Mouse (Mus musculus): ENCODE data around the gene Pcsk1n. TPM values are rescaled to one million over a fixed set of nuclear protein-coding genes. Genes with fewer than 3 reads are reported as not detected.
"Not testable (repeated sequence)": the region's sequence is repeated elsewhere in the genome, so short reads cannot be mapped to it uniquely, and the experiment has no call there.

The Pcsk1n gene
- polyA plus RNA-seq, 1 experiment from 2014 or later, result 284 TPM

DNA sequence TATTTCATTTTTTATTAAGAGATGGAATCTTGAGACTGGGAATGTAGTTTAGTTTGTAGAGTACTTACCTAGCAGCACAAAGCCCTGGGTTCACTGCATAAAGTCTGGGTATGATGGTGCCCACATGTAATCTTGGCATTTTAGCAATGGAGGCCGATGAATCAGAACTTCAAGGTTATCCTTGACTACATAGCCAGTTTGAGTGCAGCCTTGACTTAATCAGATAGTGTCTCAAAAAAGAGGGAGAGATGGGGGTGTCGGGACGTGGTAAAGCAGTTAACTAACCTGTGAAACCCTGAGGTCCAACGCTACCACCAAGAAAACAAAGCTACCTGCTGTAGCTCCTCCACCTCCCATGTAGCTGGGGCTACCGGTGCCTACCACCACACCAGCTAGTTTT lies 15.2 kb upstream of the Pcsk1n start:
- Histone ChIP-seq H3K9me3 (ENCODE audit: control insufficient read depth, low read length) (no peaks in the 10 kb centered on the region), H3K4me2 (replicated peaks) (no peak overlapping the region), H3K9ac (no peak overlapping the region), H3K4me3 (replicated peaks; ENCODE audit: low read length) (no peak overlapping the region), H3K27me3 (ENCODE audit: control insufficient read depth, insufficient read depth, low read length) (no peaks in the 10 kb centered on the region), H3K4me1 (replicated peaks; ENCODE audit: control insufficient read depth, insufficient read depth, low read length) (no peaks in the 10 kb centered on the region), H3K36me3 (replicated peaks; ENCODE audit: control insufficient read depth, insufficient read depth) (peaks cover 4% of the 10 kb centered on the region), H3K27ac (no peak overlapping the region)
- WGBS, result 86% methylated on average over 5 of the region's 5 CpGs
- DNase-seq (ENCODE audit: low spot score) (no peak), ATAC-seq (ENCODE audit: low FRiP score) (no peak)

DNA sequence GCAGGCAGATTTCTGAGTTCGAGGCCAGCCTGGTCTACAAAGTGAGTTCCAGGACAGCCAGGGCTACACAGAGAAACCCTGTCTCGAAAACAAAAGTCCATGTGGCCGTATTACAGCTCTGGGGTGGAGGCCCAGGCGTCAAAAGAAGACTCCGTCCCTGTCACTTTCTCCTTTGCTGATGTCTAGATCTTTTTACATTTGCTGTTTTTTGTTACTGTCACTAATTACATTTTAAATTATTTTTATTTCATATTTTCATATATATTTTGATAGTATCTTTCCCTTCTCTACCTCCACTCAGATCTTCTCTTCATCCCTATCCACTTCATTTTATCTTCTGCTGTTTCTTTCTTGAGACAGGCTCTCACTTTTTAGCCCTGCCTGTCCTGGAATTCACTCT lies 11.9 kb upstream of the Pcsk1n start, which contains the start of gene Gm10491:
Gene Gm10491, minus strand, starts transcription at position 101 of the 400 bp plus-strand sequence.
- 85% methylated on average over 5 of the region's 5 CpGs for WGBS
- H3K36me3 ChIP-seq (replicated peaks; ENCODE audit: control insufficient read depth, insufficient read depth), result peaks cover 4% of the 10 kb centered on the region
- H3K9me3 ChIP-seq (ENCODE audit: control insufficient read depth, low read length), result no peaks in the 10 kb centered on the region; the same call in 1 of the 2 replicates
- ATAC-seq (ENCODE audit: low FRiP score) (no peak), DNase-seq (ENCODE audit: low spot score) (no peak)
- H3K9ac ChIP-seq, result no peak within 1 kb of the TSS
- H3K27me3 ChIP-seq (ENCODE audit: control insufficient read depth, insufficient read depth, low read length), result no peaks in the 10 kb centered on the region
- no peak within 1 kb of the TSS for H3K27ac ChIP-seq
- H3K4me2 ChIP-seq (replicated peaks), result no peak within 1 kb of the TSS
- H3K4me3 ChIP-seq (replicated peaks; ENCODE audit: low read length), result no peak within 1 kb of the TSS
- H3K4me1 ChIP-seq (replicated peaks; ENCODE audit: control insufficient read depth, insufficient read depth, low read length), result no peaks in the 10 kb centered on the region

DNA sequence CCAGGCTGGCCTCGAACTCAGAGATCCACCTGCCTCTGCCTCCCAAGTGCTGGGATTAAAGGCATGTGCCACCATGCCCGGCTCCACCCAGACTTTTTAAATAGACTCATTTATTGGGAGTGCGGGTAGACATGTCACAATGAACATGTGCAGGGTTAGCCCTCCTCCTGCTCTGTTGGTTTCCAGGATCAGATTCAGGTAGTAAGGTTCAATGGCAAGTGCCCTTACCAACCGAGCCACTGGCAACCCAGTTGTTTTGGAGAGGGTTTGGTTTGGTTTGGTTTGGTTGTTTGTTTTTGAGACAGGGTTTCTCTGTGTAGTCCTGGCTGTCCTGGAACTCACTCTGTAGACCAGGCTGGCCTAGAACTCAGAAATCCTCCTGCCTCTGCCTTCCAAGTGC lies 10.4 kb upstream of the Pcsk1n start, which contains the start of gene Gm10490:
Gene Gm10490, plus strand, starts transcription at position 301 of the 400 bp plus-strand sequence.
- not testable (repeated sequence) for H3K9ac ChIP-seq; H3K9me3 ChIP-seq (ENCODE audit: control insufficient read depth, low read length); H3K4me3 ChIP-seq (replicated peaks; ENCODE audit: low read length); ATAC-seq (ENCODE audit: low FRiP score); H3K27ac ChIP-seq; H3K4me1 ChIP-seq (replicated peaks; ENCODE audit: control insufficient read depth, insufficient read depth, low read length); H3K4me2 ChIP-seq (replicated peaks); H3K36me3 ChIP-seq (replicated peaks; ENCODE audit: control insufficient read depth, insufficient read depth); DNase-seq (ENCODE audit: low spot score); H3K27me3 ChIP-seq (ENCODE audit: control insufficient read depth, insufficient read depth, low read length)
- 93% methylated on average over 4 of the region's 4 CpGs for WGBS

DNA sequence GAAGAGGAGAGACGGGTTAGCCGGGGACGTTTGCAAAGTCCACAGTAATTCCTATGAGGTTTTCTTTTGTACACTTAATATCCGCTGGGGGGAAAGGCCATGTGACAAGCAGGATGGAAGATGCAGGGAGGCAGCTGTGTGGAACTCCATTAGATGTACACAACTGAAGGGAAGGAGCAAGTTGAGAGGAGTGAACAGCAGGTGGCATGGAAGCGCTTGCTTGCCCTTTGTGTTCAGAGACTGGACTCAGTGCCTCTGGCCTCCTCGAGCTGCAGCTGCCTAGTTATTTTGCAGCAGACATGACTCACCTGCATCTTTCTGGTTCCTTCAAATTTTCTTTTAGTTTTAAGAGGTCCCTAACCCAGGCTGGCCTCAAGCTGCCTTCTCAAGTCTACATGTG lies 9.1 kb upstream of the Pcsk1n start:
- Histone ChIP-seq H3K4me3 (replicated peaks; ENCODE audit: low read length) (no peak overlapping the region), H3K36me3 (replicated peaks; ENCODE audit: control insufficient read depth, insufficient read depth) (peaks cover 4% of the 10 kb centered on the region), H3K27ac (no peak overlapping the region), H3K4me2 (replicated peaks) (no peak overlapping the region), H3K9ac (no peak overlapping the region), H3K4me1 (replicated peaks; ENCODE audit: control insufficient read depth, insufficient read depth, low read length) (no peaks in the 10 kb centered on the region), H3K9me3 (ENCODE audit: control insufficient read depth, low read length) (no peaks in the 10 kb centered on the region; the same call in 1 of the 2 replicates), H3K27me3 (ENCODE audit: control insufficient read depth, insufficient read depth, low read length) (no peaks in the 10 kb centered on the region)
- WGBS, result 50% methylated on average over 6 of the region's 6 CpGs
- ATAC-seq (ENCODE audit: low FRiP score) (no peak), DNase-seq (ENCODE audit: low spot score) (no peak)

DNA sequence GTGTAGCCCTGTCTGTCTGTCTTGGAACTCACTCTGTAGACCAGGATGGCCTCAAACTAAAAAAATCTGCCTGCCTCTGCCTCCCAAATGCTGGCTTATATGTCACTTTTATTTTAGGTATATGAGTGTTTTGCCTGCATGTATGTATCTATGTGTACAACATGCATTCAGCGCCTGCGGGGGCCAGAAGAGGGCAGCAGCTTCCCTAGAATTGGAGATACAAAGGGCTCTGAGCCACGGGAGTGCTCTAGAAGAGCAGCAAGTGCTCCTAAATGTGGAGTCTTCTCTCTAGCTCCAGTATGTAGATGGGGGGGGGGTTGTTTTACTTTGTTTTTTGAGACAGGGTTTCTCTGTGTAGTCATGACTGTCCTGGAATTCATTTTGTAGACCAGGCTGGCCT lies 4.0 kb upstream of the Pcsk1n start:
- H3K27ac ChIP-seq; H3K4me2 ChIP-seq (replicated peaks); H3K36me3 ChIP-seq (replicated peaks; ENCODE audit: control insufficient read depth, insufficient read depth); H3K9me3 ChIP-seq (ENCODE audit: control insufficient read depth, low read length); H3K4me1 ChIP-seq (replicated peaks; ENCODE audit: control insufficient read depth, insufficient read depth, low read length); H3K4me3 ChIP-seq (replicated peaks; ENCODE audit: low read length); H3K9ac ChIP-seq; ATAC-seq (ENCODE audit: low FRiP score); DNase-seq (ENCODE audit: low spot score); H3K27me3 ChIP-seq (ENCODE audit: control insufficient read depth, insufficient read depth, low read length): not testable (repeated sequence)
- 19% methylated on average over 3 of the region's 3 CpGs for WGBS

DNA sequence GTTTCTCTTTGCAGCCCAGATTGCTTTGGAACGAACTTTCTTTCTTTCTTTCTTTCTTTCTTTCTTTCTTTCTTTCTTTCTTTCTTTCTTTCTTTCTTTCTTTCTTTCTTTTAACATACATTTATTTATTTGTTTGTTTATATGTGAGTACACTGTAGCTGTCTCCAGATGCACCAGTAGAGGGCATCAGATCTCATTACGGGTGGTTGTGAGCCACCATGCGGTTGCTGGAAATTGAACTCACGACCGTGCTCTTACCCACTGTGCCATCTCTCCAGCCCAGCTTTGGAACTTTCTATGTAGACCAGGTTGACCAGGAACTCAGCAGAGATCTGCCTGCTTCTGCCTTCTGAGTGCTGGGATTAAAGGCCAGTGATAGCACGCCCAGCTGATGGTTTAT lies 1.7 kb upstream of the Pcsk1n start:
- H3K4me3 ChIP-seq (replicated peaks; ENCODE audit: low read length); H3K36me3 ChIP-seq (replicated peaks; ENCODE audit: control insufficient read depth, insufficient read depth); H3K9me3 ChIP-seq (ENCODE audit: control insufficient read depth, low read length); H3K27ac ChIP-seq; H3K4me2 ChIP-seq (replicated peaks); DNase-seq (ENCODE audit: low spot score); ATAC-seq (ENCODE audit: low FRiP score); H3K27me3 ChIP-seq (ENCODE audit: control insufficient read depth, insufficient read depth, low read length); H3K9ac ChIP-seq: not testable (repeated sequence)
- 77% methylated on average over 6 of the region's 6 CpGs for WGBS
- 0 out of 2 replicates have a peak, but pooled peaks cover 12% of the 10 kb centered on the region for H3K4me1 ChIP-seq (replicated peaks; ENCODE audit: control insufficient read depth, insufficient read depth, low read length)

DNA sequence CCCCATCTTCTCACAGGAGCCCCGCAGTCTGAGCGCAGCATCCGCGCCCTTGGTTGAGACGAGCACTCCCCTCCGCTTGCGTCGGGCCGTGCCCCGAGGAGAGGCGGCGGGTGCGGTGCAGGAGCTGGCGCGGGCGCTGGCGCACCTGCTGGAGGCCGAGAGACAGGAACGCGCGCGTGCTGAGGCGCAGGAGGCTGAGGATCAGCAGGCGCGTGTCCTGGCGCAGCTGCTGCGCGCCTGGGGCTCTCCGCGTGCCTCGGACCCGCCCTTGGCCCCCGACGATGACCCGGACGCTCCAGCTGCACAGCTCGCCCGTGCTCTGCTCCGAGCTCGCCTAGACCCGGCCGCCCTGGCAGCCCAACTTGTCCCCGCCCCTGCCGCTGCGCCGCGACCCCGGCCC lies 2.4 kb downstream of the Pcsk1n start:
- Histone ChIP-seq H3K36me3 (replicated peaks; ENCODE audit: control insufficient read depth, insufficient read depth) (peaks cover 19% of the 10 kb centered on the region), H3K4me1 (replicated peaks; ENCODE audit: control insufficient read depth, insufficient read depth, low read length) (0 out of 2 replicates have a peak, but pooled peaks cover 18% of the 10 kb centered on the region), H3K27me3 (ENCODE audit: control insufficient read depth, insufficient read depth, low read length) (0 out of 2 replicates have a peak, but pooled peaks cover 11% of the 10 kb centered on the region), H3K4me2 (replicated peaks) (peak overlapping the region; percentile 68), H3K9me3 (ENCODE audit: control insufficient read depth, low read length) (no peaks in the 10 kb centered on the region), H3K9ac (peak overlapping the region; percentile 76), H3K4me3 (replicated peaks; ENCODE audit: low read length) (peak overlapping the region; percentile 51), H3K27ac (peak overlapping the region; percentile 43; the same call in 1 of the 2 replicates)
- DNase-seq (ENCODE audit: low spot score), result no peak
- WGBS, result 16% methylated on average over 35 of the region's 48 CpGs
- no peak for ATAC-seq (ENCODE audit: low FRiP score)

DNA sequence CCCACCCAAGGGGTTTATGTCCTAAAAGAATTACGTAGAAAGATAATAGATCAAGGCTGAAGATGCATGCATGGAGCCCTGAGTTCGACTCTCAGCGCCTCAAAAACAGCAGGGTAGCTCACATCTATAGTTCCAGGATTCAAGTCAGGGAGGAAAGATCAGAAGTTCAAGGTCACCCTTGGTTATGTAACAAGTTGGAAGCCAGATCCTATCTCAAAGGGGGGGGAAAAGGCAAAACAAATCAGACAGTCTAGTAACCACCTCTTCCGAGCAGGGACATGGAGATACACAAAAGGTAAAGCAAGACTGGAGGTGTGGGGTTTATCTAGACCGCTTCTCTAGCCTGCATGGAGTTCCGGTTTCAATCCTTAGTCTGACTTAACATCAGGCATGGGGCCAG lies 6.6 kb downstream of the Pcsk1n start:
- H3K9ac ChIP-seq, result no peak overlapping the region
- H3K4me3 ChIP-seq (replicated peaks; ENCODE audit: low read length), result no peak overlapping the region
- 83% methylated on average over 6 of the region's 6 CpGs for WGBS
- no peak overlapping the region for H3K4me2 ChIP-seq (replicated peaks)
- 0 out of 2 replicates have a peak, but pooled peaks cover 13% of the 10 kb centered on the region for H3K27me3 ChIP-seq (ENCODE audit: control insufficient read depth, insufficient read depth, low read length)
- no peak for DNase-seq (ENCODE audit: low spot score)
- ATAC-seq (ENCODE audit: low FRiP score), result no peak
- H3K9me3 ChIP-seq (ENCODE audit: control insufficient read depth, low read length), result no peaks in the 10 kb centered on the region
- H3K27ac ChIP-seq, result no peak overlapping the region
- peaks cover 20% of the 10 kb centered on the region for H3K36me3 ChIP-seq (replicated peaks; ENCODE audit: control insufficient read depth, insufficient read depth)
- 0 out of 2 replicates have a peak, but pooled peaks cover 12% of the 10 kb centered on the region for H3K4me1 ChIP-seq (replicated peaks; ENCODE audit: control insufficient read depth, insufficient read depth, low read length)

DNA sequence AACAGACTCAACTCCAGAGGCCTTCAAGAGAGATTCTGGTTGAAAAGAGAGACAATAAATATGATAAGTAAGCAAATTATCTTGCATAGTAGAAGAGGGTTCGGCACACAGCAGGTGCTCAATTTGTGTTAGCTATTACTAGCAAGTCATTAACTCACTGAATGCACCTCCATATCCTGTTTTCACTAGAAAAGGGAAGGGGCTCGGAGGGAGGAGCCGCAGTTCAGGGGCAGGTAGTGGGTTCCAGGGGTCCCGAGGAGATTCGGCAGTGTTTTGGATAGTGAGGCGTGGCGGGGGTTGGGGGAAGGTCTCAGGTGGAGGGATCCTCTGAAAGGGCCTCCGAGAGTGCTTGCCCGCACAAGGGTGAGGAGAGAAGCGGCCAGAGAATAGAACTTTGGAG lies 7.5 kb downstream of the Pcsk1n start:
- Histone ChIP-seq H3K36me3 (replicated peaks; ENCODE audit: control insufficient read depth, insufficient read depth) (peaks cover 29% of the 10 kb centered on the region), H3K27ac (no peak overlapping the region), H3K4me1 (replicated peaks; ENCODE audit: control insufficient read depth, insufficient read depth, low read length) (0 out of 2 replicates have a peak, but pooled peaks cover 12% of the 10 kb centered on the region), H3K4me3 (replicated peaks; ENCODE audit: low read length) (no peak overlapping the region), H3K9me3 (ENCODE audit: control insufficient read depth, low read length) (no peaks in the 10 kb centered on the region), H3K9ac (no peak overlapping the region), H3K27me3 (ENCODE audit: control insufficient read depth, insufficient read depth, low read length) (0 out of 2 replicates have a peak, but pooled peaks cover 13% of the 10 kb centered on the region), H3K4me2 (replicated peaks) (no peak overlapping the region)
- ATAC-seq (ENCODE audit: low FRiP score) (no peak), DNase-seq (ENCODE audit: low spot score) (no peak)
- 25% methylated on average over 10 of the region's 10 CpGs for WGBS
